Mouse (Mus musculus): ENCODE measurements around the gene Tcf3. TPM values are rescaled to one million over a fixed set of nuclear protein-coding genes. Genes with fewer than 3 reads are reported as not detected.
A peak's percentile ranks its signal among the peaks of the same experiment; 100 is the strongest.

Gene Tcf3
- total RNA-seq, 2 experiments from 2014 or later: 29.9 to 33.5 TPM

DNA sequence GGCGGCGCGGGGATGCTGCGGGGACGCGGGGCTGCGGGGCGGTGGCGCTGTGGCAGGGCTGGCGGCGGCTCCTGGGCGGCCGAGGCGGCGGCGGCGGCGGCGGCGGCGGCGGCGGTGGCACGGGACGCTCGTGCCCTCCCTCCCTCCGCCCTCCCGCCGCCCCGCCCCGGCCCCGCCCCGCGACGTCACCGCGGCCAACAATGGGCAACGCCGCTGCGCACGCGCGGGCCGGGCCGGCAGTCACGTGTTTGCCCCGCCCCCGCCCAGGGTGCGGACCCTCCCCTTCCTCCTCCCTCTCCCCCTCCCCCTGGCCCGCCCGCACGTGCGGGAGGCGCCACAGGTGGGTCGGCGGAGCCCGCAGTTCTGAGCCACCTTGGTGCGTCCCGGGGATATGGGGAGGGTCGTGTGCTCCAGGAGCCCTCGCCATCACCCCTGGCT is 45.9 kb downstream of the Tcf3 start, which contains the start of gene Mex3d:
TSS of gene Mex3d (minus strand) at position 138 of the 438 bp plus-strand sequence.
- ATAC-seq (replicated peaks; ENCODE audit: poor library complexity): peak; percentile 18

DNA sequence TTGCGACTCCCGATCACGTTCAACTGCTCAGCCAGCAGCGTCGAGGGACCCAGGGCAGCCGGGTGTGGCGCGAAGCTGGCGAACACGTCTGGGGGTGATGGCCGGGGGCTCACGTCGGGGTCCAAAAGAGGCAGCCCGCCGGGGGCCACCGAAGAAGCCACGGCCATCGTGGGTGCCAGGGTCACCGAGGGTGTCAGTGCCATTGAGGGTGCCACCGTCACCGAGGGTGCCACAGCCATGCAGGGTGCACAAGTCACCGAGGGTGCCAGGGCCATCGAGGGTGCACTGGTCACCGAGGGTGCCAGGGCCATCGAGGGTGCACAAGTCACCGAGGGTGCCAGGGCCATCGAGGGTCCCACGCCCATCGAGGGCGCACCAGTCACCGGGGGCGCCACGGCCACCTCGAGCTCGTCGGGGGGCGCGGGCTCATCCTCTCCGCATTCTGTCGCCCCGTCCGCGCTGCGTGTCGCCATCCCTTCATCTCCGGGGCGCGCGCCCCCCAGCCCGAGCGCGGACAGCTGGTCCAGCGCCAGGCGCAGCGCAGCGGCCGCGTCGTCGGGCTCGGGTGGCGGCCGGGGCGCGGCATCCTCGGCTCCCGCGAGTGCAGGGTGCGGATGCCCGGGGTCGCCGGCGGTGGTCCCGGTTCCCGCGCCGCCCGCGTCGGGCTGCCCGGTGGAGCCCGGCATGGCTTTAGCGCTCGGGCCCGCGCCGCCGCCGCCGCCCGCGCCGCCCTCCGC is 46.5 kb downstream of the Tcf3 start:
- no peak for ATAC-seq (replicated peaks; ENCODE audit: poor library complexity)

DNA sequence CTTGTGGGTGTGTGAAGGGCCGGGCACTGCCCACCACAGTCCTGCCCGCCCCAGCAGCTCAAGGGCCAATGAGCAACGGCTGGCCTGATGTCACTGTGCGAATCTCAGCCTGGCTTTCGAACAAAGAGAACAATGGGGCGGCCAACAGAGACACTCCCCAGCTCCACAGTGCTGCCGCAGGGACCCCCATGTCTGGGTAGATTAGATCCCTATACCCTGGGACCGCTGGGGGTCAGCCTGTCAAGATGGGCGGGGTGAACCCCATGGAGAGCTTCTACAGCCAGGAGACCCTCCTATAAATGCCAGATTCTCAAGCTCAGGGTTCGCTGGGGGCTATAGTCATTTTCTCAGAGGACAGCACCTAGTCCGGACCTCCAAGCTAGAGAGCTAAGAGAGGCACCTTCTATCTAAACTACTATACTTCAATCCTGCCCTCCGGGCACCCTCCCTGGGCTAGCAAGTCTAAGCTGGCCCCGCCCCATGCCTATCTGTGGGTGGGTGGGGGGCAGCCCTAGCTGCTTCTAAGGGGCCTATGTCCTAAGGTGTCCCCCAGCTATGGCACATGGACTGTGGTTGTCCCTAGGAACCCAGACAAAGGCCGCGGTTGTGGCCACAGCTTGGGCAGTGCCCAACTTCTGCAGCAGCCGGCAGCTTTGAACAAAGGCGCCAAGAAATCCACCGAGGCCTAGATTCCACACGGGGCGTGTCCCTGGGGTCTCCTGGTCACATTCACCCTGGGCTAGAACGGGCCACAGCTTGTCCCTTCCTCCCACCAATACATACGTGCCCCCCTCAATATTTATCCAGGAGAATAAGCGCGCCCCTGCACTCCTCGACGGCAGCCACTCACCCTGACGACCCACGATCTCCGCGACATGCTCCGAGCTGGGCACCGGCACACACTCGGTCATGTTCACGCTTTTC is 47.4 kb downstream of the Tcf3 start:
- ATAC-seq (replicated peaks; ENCODE audit: poor library complexity): no peak

DNA sequence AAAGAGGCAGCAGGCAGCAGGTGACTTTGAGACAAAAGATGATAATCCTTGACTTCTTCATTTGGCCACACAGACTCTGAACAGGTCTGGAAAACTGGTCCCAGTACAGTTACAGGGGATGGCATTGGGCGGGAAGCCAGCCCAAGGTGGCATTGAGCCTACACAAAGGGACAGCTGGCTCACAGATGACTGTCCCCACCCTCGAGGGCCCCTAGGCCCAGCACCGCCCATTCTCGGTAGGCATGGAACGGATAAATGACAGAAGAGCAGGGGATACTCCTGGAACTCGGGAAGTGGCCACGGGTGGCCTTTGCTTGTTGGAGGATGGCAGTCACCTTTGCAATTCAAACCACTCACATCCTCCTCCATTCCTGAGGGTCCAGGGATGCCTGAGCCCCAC is 48.1 kb downstream of the Tcf3 start:
- ATAC-seq (replicated peaks; ENCODE audit: poor library complexity): no peak

DNA sequence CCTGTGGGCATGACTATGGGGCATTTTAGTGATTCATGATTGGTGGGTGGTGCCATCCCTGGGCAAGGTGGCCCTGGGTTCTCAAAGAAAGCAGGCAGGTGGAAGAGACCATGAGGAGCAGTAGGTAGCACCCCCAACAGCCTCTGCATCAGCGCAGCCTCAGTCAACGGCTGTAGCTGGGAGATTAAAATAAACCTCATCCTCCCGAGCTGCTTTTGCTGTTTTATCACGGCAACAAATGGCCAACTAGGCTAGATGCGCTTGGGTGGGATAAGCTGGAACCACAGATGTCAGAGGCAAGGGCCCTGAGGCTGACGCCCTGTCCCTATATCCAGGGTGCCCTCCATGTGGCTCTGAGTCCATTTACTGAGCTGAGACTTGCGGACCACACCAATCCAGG is 48.7 kb downstream of the Tcf3 start:
- ATAC-seq (replicated peaks; ENCODE audit: poor library complexity): peak; percentile 71

DNA sequence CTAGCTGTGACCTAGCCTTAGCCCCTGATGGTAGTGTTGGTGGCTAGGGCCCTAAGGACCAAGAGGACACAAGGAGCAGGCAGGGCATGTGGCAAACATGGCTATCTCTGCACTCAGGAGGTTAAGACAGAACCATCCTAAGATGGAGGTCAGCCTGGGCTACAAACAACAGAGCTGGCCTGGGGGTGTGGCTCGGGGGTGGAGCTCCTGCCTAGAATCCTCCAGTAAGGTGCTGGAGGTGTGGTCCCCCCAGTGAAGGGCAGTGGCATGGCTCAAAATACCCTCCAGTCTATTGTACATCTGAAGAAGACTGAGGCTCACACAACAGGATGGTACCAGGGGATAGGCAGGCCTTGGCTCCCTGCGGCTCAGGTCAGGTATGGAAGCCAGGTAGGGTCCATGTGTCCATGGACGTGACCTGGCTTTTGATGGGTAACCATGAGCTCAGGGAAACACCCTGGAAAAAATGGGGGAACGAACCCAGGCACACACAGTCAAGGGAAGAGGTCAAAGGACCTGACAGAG is 49.3 kb downstream of the Tcf3 start:
- no peak for ATAC-seq (replicated peaks; ENCODE audit: poor library complexity)

DNA sequence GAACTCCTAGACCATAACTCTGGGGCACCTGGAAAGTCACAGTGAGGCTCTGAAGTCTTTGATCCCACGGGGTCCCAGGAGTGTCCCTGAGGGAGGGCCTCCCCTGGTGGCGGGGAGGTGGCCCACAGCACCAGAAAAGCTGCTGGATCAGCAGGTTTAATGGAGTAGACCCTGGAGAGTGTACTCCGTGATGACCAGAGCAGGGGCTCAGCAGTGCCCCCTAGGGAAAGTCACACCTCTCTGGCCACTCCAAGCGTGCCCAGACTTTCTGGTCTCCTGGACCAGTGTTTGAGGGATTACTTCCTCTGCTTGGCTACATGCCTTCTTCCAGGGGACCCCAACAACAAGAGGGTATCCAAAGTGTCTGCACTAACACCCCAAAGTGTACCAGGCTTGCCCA is 50.0 kb downstream of the Tcf3 start:
- ATAC-seq (replicated peaks; ENCODE audit: poor library complexity): no peak

DNA sequence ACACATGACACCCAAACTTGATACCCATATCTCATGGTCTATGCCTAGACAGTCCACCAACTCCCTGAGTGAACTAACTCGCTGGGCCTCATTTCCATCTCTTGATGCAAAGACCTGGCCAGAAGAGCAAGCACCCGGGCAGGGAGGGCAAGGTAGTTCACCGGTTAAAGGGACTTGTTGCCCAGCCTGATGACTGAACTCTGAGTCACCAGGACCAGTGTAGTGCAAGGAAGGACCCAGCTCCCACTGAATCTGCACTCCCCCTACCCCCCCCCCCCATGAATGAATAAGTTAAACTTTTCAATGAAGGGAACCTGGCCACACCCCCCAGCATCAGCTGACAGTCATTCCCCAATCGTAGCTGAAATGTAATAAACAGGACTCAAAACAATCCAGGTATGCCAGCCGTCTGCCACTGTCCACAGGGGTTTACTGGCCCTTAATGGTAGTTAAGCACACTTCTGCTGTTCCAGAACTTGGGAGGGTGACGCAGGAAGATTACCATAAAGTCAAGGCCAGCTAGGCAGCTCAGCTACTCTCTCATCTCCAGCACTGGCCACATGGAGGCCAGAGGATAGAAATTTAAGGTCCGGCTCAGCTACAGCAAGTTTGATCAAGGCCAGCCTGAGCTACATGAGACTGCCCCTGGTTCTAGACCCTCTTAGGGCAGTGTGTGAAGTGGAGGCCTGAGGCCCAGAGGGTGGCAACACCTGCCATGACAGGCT is 50.6 kb downstream of the Tcf3 start:
- ATAC-seq (replicated peaks; ENCODE audit: poor library complexity): no peak

DNA sequence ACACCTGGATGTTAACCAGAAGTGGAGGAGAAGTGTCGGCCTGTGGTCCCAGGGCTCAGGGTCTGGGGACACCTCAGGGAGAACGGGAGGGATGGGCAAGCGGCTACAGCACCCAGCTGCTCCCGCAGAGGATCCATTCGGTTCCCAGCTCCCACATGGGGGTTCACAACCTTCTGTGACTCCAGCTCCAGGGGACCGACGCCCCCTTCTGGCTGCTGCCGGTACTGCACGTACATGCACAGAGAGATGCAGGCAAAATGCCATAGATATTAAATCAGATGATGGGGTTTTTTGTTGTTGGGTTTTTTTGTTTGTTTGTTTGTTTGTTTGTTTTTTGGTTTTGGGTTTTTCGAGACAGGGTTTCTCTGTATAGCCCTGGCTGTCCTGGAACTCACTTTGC is 55.7 kb downstream of the Tcf3 start:
- ATAC-seq (replicated peaks; ENCODE audit: poor library complexity): no peak

DNA sequence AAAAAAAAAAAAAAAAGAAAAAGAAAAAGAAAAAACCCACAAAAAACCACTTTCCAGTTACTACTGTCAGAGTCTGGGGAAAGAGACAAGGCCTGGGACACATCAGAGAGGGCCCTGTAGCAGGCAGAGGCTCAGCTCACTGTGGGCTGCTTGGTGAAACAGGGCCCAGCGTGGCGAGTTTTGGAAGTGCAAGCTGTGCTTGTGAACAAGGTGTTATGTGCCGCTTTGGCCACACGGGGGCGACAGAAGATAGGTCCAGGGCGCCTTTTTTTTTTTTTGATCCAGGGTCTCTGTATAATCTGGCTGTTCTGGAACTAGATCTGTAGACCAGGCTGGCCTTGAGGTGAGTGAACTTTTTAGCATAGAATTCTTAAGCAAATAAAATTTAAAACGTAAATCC is 57.3 kb downstream of the Tcf3 start:
- ATAC-seq (replicated peaks; ENCODE audit: poor library complexity): peak; percentile 95

DNA sequence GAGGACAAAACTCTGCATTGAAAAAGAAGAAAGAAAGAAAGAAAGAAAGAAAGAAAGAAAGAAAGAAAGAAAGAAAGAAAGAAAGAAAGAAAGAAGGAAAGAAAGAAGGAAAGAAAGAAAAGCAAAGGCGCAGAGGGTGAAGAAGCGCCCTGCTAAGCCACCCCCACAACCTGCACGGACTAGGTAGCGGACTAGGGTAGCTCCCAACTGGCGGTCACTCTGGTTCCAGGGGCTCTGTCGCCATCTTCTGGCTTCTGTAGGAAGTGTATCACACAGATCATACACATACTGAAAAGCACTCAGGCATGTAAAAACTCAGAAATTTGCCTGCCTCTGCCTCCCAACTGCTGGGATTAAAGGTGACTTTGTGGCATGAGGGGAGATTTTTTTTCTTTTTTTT is 59.4 kb downstream of the Tcf3 start:
- ATAC-seq (replicated peaks; ENCODE audit: poor library complexity): peak; percentile 80

DNA sequence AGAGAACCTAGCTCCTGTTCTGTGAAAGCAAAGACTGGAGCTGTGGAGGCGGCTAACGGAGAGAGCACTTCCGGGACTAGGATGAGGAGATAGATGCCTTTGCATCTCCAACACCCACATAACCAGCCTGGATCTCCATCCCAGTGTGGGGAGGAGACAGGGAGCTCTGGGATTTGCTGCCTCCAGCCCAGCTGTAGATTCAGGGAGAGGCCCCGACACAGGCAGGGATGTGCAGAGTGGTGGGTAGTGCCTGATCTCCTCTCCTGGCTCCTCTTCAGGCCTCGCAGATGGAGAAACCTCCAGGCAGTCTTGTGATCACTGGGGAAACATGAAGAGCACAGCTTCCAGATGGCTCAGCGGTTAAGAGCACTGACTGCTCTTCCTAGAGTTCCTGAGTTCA is 60.7 kb downstream of the Tcf3 start:
- ATAC-seq (replicated peaks; ENCODE audit: poor library complexity): no peak

DNA sequence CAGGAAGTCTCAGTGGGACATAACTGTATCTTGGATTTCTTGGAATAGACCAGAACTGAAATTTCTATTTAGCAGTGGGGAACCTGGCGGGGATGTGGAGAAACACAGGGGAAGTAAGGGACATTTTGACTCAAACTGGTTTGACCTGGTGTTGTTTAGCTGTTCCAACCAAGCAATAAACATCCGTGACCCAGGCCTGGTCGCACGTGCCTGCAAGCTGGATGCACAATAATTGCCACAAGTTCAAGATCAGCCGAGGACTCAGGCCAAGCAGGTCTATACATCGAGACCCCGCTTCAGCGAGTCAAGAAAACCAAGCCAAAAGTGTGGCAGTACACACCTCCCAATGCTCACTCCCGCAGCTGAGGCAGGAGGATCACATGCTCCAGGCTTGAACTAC is 61.5 kb downstream of the Tcf3 start:
- no peak for ATAC-seq (replicated peaks; ENCODE audit: poor library complexity)

DNA sequence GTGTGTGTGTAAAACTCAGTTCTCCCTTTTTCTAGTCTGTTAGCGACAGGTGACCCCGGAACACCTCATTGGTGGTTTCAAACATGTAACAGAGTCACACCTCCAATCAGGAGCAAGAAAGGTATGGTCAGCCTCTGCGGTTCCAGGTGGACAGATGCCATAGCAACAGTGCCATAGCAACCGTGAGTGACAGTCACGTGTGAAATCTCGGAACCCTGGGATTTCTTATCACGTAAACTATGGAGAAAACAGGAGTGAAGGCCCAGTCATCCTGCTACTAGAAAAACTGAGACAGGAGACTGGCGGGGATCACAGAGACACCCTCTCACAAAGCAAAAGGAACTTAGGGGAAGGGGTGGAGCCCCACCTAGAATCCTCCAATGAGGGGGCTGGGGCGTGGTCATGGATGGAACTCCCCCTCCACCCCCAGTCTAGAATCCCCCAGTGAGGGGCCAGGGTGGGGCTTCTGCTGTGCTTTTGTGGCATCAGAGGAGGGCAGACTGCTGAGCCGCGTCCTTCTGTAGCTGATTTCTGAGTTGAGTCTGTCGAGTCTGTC is 62.0 kb downstream of the Tcf3 start:
- ATAC-seq (replicated peaks; ENCODE audit: poor library complexity): no peak

DNA sequence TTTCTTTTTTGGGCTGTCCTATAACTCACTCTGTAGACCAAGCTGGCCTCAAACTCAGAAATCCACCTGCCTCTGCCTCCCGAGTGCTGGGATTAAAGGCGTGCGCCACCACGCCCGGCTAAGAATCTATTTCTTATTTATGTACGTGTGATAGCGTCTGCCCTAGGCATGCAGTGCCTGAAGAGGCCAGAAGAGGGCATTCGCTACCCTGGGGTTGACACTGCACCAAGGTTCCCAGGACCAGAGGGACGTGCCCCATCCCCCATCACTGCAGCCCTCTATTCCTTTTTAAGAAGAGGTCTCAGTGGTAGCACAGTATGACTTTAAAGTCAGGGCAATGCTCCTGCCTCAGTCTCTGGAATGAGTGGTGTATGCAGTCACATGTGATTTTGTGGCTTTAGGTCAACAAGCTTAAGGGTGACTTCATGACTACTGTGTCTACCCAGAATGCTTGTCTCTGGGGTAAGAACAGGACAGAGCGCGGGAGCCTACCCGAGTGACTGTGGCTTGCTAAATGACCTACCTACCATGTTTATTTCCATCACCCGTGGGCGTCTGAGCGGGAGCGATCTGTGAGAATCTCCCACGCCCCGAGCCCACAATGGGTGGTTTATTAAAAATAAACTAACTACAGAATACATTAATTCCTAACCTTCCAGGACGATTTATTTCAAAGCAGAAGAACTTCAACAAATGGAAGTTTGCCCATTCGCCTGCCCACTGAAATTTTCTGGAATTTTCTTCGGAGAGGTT is 63.3 kb downstream of the Tcf3 start:
- peak; percentile 42 for ATAC-seq (replicated peaks; ENCODE audit: poor library complexity)

DNA sequence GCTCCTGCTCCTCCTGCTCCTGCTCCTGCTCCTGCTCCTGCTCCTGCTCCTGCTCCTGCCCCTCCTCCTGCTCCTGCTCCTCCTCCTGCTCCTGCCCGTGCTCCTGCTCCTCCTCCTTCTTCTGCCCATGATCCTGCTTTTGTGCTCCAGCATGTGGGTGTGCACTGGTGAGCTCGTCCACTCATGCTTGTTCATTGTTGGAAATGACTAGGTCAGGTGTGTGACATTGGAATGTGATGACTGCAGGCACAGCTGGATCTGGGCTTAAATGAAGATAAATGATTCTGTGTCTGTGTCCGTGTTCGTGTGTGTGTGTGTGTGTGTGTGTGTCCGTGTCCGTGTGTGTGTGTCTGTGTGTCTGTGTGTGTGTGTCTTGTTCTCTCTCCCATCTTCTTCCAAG is 65.1 kb downstream of the Tcf3 start:
- ATAC-seq (replicated peaks; ENCODE audit: poor library complexity): peak; percentile 50

DNA sequence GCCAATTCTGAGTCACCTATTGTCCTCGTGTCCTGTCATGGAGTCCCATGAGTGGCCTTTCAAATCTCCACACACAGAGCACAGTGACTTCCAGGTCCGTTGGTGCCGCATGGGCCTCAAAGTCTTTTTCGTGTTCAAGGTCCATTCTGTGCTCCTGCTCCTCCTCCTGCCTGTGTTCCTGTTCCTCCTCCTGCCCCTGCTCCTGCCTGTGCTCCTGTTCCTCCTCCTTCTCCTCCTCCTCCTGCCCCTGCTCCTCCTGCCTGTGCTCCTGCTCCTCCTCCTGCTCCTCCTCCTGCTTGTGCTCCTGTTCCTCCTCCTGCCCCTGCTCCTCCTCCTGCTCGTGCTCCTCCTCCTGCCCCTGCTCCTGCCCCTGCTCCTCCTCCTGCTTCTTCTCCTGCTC is 65.5 kb downstream of the Tcf3 start:
- ATAC-seq (replicated peaks; ENCODE audit: poor library complexity): peak; percentile 47; the same call in 1 of the 2 replicates

DNA sequence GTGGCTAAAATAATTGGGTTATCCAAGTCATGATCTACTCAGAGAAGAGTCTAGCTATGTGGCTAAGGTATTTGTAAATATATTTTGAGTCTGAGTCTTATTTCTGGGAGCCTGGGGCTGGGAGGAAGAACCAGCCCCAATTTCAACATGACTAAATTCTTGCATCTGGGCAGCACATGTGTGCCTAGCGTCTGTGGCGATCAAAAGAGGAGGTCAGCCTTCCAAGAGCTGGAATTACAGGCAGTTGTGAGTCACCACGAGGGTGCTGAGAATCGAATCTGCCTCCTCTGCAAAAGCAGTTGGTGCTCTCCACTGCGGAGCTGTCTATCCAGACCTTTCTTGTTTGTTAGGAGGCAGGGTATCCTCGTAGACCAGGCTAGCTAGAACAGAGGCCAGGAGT is 67.7 kb downstream of the Tcf3 start:
- no peak for ATAC-seq (replicated peaks; ENCODE audit: poor library complexity)

DNA sequence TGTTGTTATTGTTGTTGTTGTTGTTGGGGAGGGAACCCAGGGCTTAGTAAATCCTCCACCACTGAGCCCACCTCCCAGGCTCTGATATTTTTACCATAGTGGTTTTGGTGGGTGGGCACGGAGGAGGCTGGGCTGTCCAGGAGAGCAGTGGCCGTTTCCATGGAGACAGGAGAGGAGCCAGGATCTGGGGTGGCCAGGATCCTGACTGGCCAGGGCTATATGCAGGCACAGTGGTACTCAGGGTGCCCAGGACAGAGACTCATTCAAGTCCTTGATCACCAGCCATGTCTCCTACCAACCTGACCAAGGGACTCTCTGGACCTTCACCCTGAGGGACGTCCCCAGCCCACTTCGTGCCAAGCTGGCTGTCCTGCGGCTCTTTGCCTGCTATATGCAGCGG is 69.7 kb downstream of the Tcf3 start:
- ATAC-seq (replicated peaks; ENCODE audit: poor library complexity): no peak

Measured in megakaryocyte progenitor cell, adult 5-6 weeks (primary cell).